Mouse (Mus musculus) limb, embryonic 13.5 days (tissue): Measurements from ENCODE around the gene Lsg1. TPM values are rescaled to one million over a fixed set of nuclear protein-coding genes. Genes with fewer than 3 reads are reported as not detected.

ENCODE experiments used
- ATAC-seq: fragments of 200-750 bp; cut with Nextera tagmentation; 2 replicates; pipeline ENCODE4 v1.8.0; 2017; ENCODE audit warnings: low read depth, moderate number of reproducible peaks, moderate TSS enrichment; ENCODE audit not compliant: low FRiP score
- H3K27ac ChIP-seq: fragments of 300-500 bp; sonication (generic); 2 replicates; pipeline ENCODE4 v1.5.1; 2015; ENCODE audit warnings: inconsistent platforms, mild to moderate bottlenecking, moderate library complexity
- H3K27me3 ChIP-seq: fragments of 300-500 bp; sonication (generic); 2 replicates; pipeline ENCODE4 v1.6.1; 2015; ENCODE audit warnings: mild to moderate bottlenecking, inconsistent platforms
- H3K36me3 ChIP-seq: fragments of 300-500 bp; sonication (generic); 2 replicates; pipeline ENCODE4 v1.6.1; 2015; ENCODE audit warnings: inconsistent platforms, mild to moderate bottlenecking, moderate library complexity
- H3K4me1 ChIP-seq: fragments of 300-500 bp; sonication (generic); 2 replicates; pipeline ENCODE4 v1.6.1; 2015; ENCODE audit warnings: inconsistent platforms
- H3K4me2 ChIP-seq: fragments of 300-500 bp; sonication (generic); replicated peaks from 2 replicates; pipeline ENCODE4 v1.6.1; 2015; ENCODE audit warnings: inconsistent platforms, mild to moderate bottlenecking, moderate library complexity
- H3K4me3 ChIP-seq: fragments of 300-500 bp; sonication (generic); 2 replicates; pipeline ENCODE4 v1.5.1; 2015; ENCODE audit warnings: moderate library complexity, mild to moderate bottlenecking, inconsistent platforms
- H3K9ac ChIP-seq: fragments of 300-500 bp; sonication (generic); 2 replicates; pipeline ENCODE4 v1.6.1; 2015; ENCODE audit warnings: mild to moderate bottlenecking, inconsistent platforms
- H3K9me3 ChIP-seq: fragments of 300-500 bp; sonication (generic); 2 replicates; pipeline ENCODE4 v1.6.1; 2016; ENCODE audit warnings: inconsistent platforms
- WGBS: fragments of 180-500 bp; shearing (Covaris S2); methylation state at CpG from one replicate; pipeline ENCODE4 v1.1.7; 2015; 5-methylcytosine and 5-hydroxymethylcytosine counted together
- polyA plus RNA-seq: library from polyadenylated mRNA; unstranded; fragments of >200 nt; fragmentation: Nextera tagmentation; extraction: Ambion mirVana; gene quantifications from 2 replicates; pipeline ENCODE4 v1.2.1, GENCODE M21; 2015

Gene Lsg1
- polyA plus RNA-seq, 1 experiment from 2014 or later, result 75.7 TPM

DNA sequence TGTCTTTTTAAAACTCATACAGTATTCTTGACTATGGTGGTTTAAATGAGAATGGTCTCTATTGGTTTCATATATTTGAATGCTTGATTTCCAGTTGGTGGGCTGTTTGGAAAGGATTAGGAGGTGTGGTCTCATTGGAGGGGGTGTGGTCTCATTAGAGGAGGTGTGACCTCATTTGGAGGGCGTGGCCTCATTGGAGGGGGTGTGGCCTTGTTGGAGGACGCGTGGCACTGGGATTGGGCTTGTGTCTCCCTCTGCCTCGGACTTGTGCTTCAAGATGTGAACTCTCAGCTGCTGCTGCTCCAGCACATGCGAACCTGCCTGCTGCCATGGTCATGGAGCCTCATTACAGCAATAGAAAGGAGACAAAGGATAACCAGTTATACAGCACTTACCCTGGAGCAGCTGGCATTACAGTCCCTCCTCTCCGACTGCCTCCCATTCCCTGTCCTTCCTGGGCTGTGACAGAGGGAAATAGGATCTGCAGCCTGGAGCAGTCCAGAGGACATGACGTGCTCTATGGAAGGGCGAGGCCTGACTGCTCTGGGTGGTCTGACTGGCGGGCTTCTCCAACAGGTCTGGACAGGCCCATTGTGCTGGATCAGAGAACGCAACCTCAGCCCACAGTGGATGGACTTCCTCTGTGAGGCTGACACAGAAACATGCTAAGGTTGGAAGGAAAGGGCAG lies 65.0 kb downstream of the Lsg1 start:
- Histone ChIP-seq H3K4me3 (no peak overlapping the region), H3K27ac (no peak overlapping the region), H3K4me2 (no peak overlapping the region), H3K9ac (no peak overlapping the region), H3K4me1 (peaks cover 16% of the 10 kb centered on the region), H3K27me3 (no peaks in the 10 kb centered on the region), H3K36me3 (peaks cover 36% of the 10 kb centered on the region), H3K9me3 (no peaks in the 10 kb centered on the region)
- 60% methylated on average over 10 of the region's 10 CpGs for WGBS
- peak; percentile 48 for ATAC-seq

DNA sequence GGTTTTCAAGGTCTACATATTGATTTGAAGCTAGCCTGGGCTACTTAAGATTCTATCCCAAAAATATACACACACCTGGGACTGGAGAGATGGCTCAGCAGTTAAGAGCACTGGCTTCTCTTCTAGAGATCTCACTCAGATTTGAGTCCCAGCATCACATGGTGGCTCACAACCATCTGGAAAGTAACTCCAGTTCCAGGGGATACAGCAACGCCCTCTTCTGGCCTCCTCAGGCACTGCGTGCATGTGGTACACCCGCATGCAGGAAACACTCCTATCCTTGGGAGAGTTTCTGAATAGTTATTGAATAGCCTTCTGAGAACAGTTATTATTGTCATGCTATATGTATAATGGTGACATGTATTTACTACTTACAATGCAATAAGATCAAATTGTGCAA lies 66.2 kb downstream of the Lsg1 start:
- H3K27ac ChIP-seq, result no peak overlapping the region
- peaks cover 16% of the 10 kb centered on the region for H3K4me1 ChIP-seq
- no peak overlapping the region for H3K9ac ChIP-seq
- no peak overlapping the region for H3K4me2 ChIP-seq
- H3K9me3 ChIP-seq, result no peaks in the 10 kb centered on the region
- H3K36me3 ChIP-seq, result peaks cover 35% of the 10 kb centered on the region
- no peak overlapping the region for H3K4me3 ChIP-seq
- ATAC-seq, result no peak
- WGBS, result 65% methylated on average over 3 of the region's 3 CpGs
- no peaks in the 10 kb centered on the region for H3K27me3 ChIP-seq

DNA sequence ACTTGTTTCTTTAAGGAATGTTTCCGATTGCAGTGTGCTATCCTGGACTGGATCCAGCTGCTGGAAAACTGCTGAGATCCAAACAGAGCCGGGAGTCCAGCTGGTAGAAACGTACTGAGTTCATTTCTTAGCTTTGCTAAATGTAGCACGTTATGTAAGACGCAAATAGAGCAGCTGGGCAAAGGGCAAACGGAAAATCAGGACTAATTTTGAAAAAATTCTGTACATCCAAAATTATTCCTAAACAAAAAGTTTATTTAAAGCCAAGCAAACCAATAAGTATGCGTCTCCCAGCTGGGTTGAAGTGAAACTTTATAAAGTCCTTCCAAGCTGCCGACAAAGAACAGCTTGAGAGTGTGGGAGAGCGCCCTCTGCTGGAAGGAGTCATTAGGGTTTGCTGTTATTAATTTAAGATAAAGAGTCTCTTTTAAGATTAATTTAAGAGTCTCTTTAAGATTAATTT lies 67.0 kb downstream of the Lsg1 start:
- peak overlapping the region; percentile 49 for H3K4me2 ChIP-seq
- H3K9me3 ChIP-seq, result no peaks in the 10 kb centered on the region
- peak overlapping the region; percentile 23 for H3K4me3 ChIP-seq
- no peaks in the 10 kb centered on the region for H3K27me3 ChIP-seq
- H3K36me3 ChIP-seq, result peaks cover 38% of the 10 kb centered on the region
- 16% methylated on average over 9 of the region's 9 CpGs for WGBS
- H3K27ac ChIP-seq, result peak overlapping the region; percentile 39; the same call in 1 of the 2 replicates
- ATAC-seq, result no peak
- H3K4me1 ChIP-seq, result peaks cover 16% of the 10 kb centered on the region
- H3K9ac ChIP-seq, result no peak overlapping the region

DNA sequence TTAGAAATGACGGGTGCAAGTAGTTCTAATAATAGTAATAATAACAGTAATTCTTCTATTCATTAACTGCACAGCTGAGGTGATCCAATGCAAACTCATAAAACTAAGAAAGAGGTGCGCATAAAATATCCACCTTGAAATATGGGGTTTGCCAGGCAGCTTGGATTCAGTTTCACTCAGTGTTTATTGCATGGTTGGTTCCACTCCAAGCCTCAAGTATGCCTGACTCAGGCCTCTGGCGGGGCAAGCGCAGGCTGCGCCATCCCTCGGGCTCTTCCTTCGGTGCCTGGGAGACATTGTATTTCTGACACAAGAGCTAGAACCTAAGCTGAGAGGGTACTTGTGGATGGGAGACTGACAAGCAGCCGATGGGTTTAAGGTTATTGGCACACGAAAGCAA lies 68.8 kb downstream of the Lsg1 start:
- no peak overlapping the region for H3K4me2 ChIP-seq
- ATAC-seq, result no peak
- 64% methylated on average over 9 of the region's 9 CpGs for WGBS
- H3K4me3 ChIP-seq, result no peak overlapping the region
- no peaks in the 10 kb centered on the region for H3K27me3 ChIP-seq
- H3K36me3 ChIP-seq, result peaks cover 38% of the 10 kb centered on the region
- no peak overlapping the region for H3K27ac ChIP-seq
- no peaks in the 10 kb centered on the region for H3K9me3 ChIP-seq
- no peak overlapping the region for H3K9ac ChIP-seq
- peaks cover 19% of the 10 kb centered on the region for H3K4me1 ChIP-seq

DNA sequence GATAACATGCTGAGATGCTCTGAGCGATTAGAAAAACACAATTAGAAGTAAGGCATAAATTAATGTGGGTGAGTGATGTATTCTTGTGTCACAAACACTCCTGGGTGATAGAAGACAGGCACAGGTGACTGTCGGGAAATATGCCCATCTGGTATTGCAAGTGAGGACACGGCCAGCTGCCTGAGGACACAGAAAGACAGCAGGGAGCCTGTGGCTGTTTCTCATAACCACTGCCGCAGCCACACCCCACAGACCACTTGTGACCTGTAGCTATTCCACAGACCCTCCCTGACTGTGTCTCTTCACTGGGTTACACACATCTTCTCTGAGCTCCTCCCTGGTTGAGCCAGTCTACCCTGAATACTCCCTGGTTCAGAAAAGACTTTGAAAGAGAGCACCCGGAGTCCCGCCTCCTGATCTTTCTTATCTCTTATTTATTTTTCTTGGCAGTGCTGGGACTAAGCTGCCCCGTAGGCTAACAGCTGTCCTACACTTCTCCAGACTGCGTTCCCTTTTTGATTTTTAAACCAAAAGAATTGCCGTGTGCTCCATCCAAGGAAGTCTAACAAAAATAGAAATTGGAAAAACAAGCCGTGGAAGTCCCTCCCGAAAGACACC lies 69.6 kb downstream of the Lsg1 start:
- no peaks in the 10 kb centered on the region for H3K9me3 ChIP-seq
- peaks cover 26% of the 10 kb centered on the region for H3K4me1 ChIP-seq
- no peaks in the 10 kb centered on the region for H3K27me3 ChIP-seq
- 53% methylated on average over 11 of the region's 11 CpGs for WGBS
- H3K4me3 ChIP-seq, result no peak overlapping the region
- no peak for ATAC-seq
- no peak overlapping the region for H3K9ac ChIP-seq
- 0 out of 2 replicates have a peak overlapping the region, but pooled peaks have one; percentile 4 for H3K4me2 ChIP-seq
- peaks cover 36% of the 10 kb centered on the region for H3K36me3 ChIP-seq
- H3K27ac ChIP-seq, result no peak overlapping the region

DNA sequence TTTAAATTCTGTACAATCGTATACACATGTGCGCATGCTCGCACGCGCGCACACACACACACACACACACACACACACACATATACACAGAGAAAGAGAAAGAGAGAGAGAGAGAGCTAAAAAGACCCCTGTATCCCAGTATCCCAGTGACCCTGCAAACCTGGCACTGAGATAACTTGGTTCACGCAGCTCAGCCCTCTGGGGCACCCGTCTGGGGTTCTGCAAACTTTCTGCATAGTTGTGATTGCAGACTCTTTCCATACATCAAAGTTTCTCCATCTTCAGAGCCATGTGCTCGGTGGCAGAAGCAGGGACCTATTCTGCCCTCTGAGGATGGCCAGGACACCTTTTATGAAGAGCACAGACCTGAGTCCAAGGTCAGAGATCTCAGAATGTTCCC lies 70.4 kb downstream of the Lsg1 start:
- no peak overlapping the region for H3K27ac ChIP-seq
- no peaks in the 10 kb centered on the region for H3K27me3 ChIP-seq
- WGBS, result 88% methylated on average over 9 of the region's 9 CpGs
- no peak overlapping the region for H3K4me3 ChIP-seq
- no peak overlapping the region for H3K4me2 ChIP-seq
- H3K4me1 ChIP-seq, result peaks cover 34% of the 10 kb centered on the region
- no peak overlapping the region for H3K9ac ChIP-seq
- H3K9me3 ChIP-seq, result no peaks in the 10 kb centered on the region
- no peak for ATAC-seq
- peaks cover 28% of the 10 kb centered on the region for H3K36me3 ChIP-seq

DNA sequence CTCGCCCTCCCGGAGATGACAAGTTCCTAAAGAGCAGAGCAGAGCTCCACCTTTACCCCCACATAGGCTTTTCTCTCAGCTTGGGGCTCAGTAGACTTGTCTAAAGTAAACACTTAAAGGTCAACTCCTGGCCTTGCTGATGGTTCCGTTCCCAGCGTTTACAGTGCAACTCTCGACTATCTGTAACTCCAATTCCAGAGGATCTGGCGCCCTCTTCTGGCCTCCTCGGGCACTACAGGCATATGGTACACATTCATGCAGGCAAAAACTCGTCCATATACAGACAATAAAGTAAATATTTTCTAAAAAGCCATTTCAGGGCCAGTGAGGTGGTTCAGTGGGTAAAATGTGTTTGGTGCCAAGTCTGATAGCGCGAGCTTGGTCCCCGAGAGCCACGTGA lies 72.0 kb downstream of the Lsg1 start:
- H3K4me1 ChIP-seq, result peaks cover 44% of the 10 kb centered on the region
- no peaks in the 10 kb centered on the region for H3K9me3 ChIP-seq
- no peak overlapping the region for H3K27ac ChIP-seq
- H3K36me3 ChIP-seq, result peaks cover 24% of the 10 kb centered on the region
- no peak overlapping the region for H3K4me3 ChIP-seq
- WGBS, result 70% methylated on average over 12 of the region's 12 CpGs
- ATAC-seq, result no peak
- no peak overlapping the region for H3K4me2 ChIP-seq
- no peak overlapping the region for H3K9ac ChIP-seq
- H3K27me3 ChIP-seq, result no peaks in the 10 kb centered on the region

DNA sequence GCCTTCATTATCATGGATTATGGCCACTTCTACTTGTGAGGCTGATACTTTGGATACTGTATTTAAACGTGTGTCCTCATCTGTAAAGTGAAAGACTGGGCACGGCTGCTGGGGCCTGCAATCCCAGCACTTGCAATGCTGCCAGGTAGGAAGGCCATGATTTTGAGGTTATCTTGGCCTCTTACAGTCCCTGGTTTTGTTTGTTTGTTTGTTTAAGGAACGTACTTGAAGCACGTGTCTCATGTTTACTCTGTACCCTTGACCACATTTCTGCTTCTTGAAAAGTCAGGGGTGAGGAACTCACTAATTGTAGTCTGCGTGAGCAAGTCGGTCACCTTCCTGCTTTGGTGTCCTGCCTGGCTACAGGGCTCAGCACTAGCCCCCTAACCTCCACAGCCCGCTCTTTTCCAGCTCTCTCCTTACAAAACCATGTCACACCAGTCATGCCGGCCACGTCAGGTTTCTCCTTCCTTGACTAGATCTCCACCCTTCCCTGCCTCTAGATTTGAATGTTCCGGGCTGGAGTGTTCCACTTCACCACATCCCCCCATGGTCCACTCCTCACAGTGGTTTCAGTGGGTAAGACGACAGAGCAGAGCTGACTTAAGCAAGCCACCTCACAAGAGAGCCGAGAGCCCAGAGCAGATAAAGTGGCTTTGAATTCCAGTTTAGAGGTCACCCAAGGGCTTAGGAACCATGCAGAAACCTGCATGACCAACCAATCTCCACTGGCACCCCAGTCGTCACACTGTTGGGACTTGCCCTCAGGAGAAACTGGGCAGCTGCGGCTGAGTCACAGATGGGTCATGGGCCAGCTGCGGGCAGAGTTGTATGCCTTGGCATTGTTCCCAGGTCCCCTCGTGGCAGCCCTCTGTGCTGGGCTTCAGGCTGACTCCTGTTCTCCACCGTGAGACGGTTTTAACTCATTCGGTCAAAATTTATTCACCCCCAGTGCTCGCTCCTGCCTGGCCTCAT lies 74.1 kb downstream of the Lsg1 start:
- 0 out of 2 replicates have a peak, but pooled peaks have one; percentile 25 for ATAC-seq
- 70% methylated on average over 20 of the region's 20 CpGs for WGBS
- H3K27ac ChIP-seq, result peak overlapping the region; percentile 28; the same call in 1 of the 2 replicates

DNA sequence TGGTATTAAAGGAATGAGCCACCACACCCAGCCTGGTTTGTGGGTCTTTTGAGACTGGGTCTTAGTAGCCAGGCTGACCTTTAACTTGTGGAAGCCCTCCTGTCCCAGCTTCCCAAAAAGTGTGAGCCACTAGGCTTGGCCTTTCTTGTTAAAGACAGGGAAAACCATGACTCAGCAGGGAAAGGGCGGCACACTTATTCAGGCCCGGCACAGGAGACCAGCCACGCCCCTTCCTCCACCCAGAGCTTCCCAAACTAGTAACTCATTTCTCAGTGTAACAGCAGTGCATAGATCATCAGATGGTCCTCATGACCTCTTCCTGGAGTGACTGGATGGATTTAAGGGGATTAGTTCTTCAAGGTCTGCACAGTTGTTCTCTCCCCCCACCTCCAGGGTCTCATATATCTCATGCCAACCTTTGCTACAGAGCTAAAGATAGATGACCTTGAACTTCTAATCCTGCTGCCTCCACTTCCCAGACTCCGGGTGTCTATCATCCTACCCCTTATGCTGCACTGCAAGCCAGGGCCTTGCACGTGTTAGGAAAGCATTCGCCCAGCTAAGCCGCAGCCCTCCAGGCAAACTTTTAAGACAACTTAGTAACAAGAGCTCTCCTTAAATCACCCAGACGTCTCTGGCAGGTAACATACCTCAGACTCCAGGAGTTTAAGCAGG lies 74.9 kb downstream of the Lsg1 start:
- no peaks in the 10 kb centered on the region for H3K27me3 ChIP-seq
- 34% methylated on average over 8 of the region's 8 CpGs for WGBS
- peaks cover 33% of the 10 kb centered on the region for H3K4me1 ChIP-seq
- no peaks in the 10 kb centered on the region for H3K9me3 ChIP-seq
- H3K27ac ChIP-seq, result no peak overlapping the region
- peak; percentile 58 for ATAC-seq
- H3K4me2 ChIP-seq, result no peak overlapping the region; the same call in 1 of the 2 replicates
- peaks cover 22% of the 10 kb centered on the region for H3K36me3 ChIP-seq
- H3K9ac ChIP-seq, result 0 out of 2 replicates have a peak overlapping the region, but pooled peaks have one; percentile 13
- H3K4me3 ChIP-seq, result no peak overlapping the region

More for the DNA sequence above, 74.1 kb downstream of the Lsg1 start:
- Histone ChIP-seq H3K9ac (no peak overlapping the region), H3K36me3 (peaks cover 24% of the 10 kb centered on the region), H3K27me3 (no peaks in the 10 kb centered on the region), H3K4me2 (no peak overlapping the region), H3K9me3 (no peaks in the 10 kb centered on the region), H3K4me3 (no peak overlapping the region), H3K4me1 (peaks cover 40% of the 10 kb centered on the region)

DNA sequence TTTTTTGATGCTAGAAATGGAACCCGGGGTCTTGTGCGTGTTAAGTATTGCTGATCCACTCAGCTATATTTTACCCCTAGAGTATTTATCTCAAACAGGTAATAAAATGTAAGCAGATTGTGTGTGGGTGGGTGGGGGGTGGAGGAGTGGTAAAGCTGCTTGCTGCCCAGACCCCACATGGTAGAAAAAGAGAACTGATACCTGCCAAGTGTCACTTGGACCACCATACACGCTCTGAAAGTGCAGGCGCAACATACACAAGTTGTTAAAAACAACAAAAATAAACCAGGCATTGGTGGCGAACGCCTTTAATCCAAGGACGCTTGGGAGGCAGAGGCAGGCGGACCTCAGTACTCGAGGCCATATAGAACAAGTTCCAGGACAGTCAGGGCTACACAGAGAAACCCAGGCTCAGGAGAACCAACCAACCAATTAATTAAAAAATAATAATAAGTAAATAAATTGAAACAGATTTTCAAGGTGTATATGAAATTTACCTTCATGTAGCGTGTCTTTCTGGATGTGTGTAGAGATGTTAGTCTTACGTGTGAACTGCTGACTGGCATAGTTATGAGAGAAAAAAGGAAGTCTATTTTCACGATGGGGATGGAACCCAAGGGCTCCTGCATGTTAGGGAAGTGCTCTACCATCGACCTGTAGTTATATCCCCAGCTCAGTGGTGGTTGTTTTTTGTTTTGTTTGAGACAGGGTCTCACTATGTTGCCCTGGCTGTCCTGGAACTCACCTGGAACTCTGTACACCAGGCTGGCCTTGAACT lies 75.6 kb downstream of the Lsg1 start:
- Histone ChIP-seq H3K4me2 (peak overlapping the region; percentile 72), H3K4me1 (peaks cover 33% of the 10 kb centered on the region), H3K9ac (peak overlapping the region; percentile 77; the same call in 1 of the 2 replicates), H3K27ac (no peak overlapping the region), H3K4me3 (peak overlapping the region; percentile 59), H3K9me3 (no peaks in the 10 kb centered on the region), H3K27me3 (no peaks in the 10 kb centered on the region), H3K36me3 (peaks cover 21% of the 10 kb centered on the region)
- ATAC-seq, result no peak
- 77% methylated on average over 13 of the region's 13 CpGs for WGBS
